8 mouse cellular contexts compared by ENCODE assay signal in genomic region chr6:120579831-120580712, GRCm38 (mm10). TPM values are rescaled to one million over a fixed set of nuclear protein-coding genes. Genes with fewer than 3 reads are reported as not detected.
DNase-seq lines count a peak whose midpoint lies in the region; ATAC-seq and TF ChIP-seq lines count a peak whose summit lies in the region.

No protein-coding gene starts in this region.

- peak overlapping the region; percentile 47 for H3K4me3 ChIP-seq in kidney, adult 2 months (ENCODE audit: insufficient read depth, low read depth, low read length)
- H3K4me3 ChIP-seq in limb, embryonic 14.5 days (replicated peaks; ENCODE audit: low read length), result peak overlapping the region; percentile 42
- peak overlapping the region; percentile 47 for H3K4me3 ChIP-seq in midbrain, embryonic 16.5 days (ENCODE audit: low read depth, low read length)

- peak overlapping the region; percentile 48 for H3K9ac ChIP-seq in limb, embryonic 14.5 days (ENCODE audit: low read depth, low read length, severe bottlenecking)
- H3K9ac ChIP-seq in midbrain, embryonic 16.5 days (ENCODE audit: low read depth, low read length), result peak overlapping the region; percentile 66

- peak; percentile 28 for DNase-seq in urinary bladder, postnatal 14 days (ENCODE audit: low spot score)
- no peak for DNase-seq in urinary bladder, postnatal 25 days (ENCODE audit: low spot score)
- DNase-seq in embryo, embryonic 10.5 days (ENCODE audit: low spot score), result peak; percentile 86
- DNase-seq in gastrocnemius, postnatal 36 days, result peak; percentile 45 to 46
- DNase-seq in kidney, adult 2 months, result peak; percentile 59
- DNase-seq in limb, embryonic 14.5 days (ENCODE audit: low spot score), result peak; percentile 82
- DNase-seq in splenic B cell, adult 2 months (ENCODE audit: low read depth, low spot score), result peak; percentile 89

- no peaks in the 10 kb centered on the region for H3K27me3 ChIP-seq in kidney, adult 2 months (replicated peaks; ENCODE audit: control insufficient read depth, insufficient read depth, low read length)
- H3K27me3 ChIP-seq in limb, embryonic 14.5 days (ENCODE audit: control insufficient read depth, insufficient read depth, low read length), result no peaks in the 10 kb centered on the region
- H3K27me3 ChIP-seq in midbrain, embryonic 16.5 days (ENCODE audit: control insufficient read depth, insufficient read depth, low read depth, low read length), result no peaks in the 10 kb centered on the region
- H3K27me3 ChIP-seq in splenic B cell, adult 2 months (ENCODE audit: control insufficient read depth, insufficient read depth, low read length, poor library complexity, severe bottlenecking), result no peaks in the 10 kb centered on the region

- TF ChIP-seq CTCF in kidney, adult 2 months (conservative IDR thresholded peaks at IDR 0.05; ENCODE audit: insufficient read depth, insufficient read length, low read depth, low read length), result peak; percentile 25; the same call in 1 of the 2 replicates

- intact Hi-C loops in gastrocnemius, postnatal 36 days (cut with DNase I), result loop anchor here (5.0 kb wide), 1 partner anchor 38 kb away; no protein-coding TSS in a partner anchor

- H3K4me2 ChIP-seq in limb, embryonic 14.5 days (replicated peaks; ENCODE audit: low read depth, low read length, severe bottlenecking), result peak overlapping the region; percentile 95
- H3K4me2 ChIP-seq in midbrain, embryonic 16.5 days (ENCODE audit: low read length), result peak overlapping the region; percentile 94

- peak overlapping the region; percentile 7; the same call in 1 of the 2 replicates for H3K27ac ChIP-seq in kidney, adult 2 months (ENCODE audit: insufficient read depth, low read depth, low read length)
- H3K27ac ChIP-seq in limb, embryonic 14.5 days (replicated peaks; ENCODE audit: low read depth, low read length), result 0 out of 2 replicates have a peak overlapping the region, but pooled peaks have one; percentile 43
- peak overlapping the region; percentile 70 for H3K27ac ChIP-seq in midbrain, embryonic 16.5 days (ENCODE audit: low read length)

- no peaks in the 10 kb centered on the region for H3K36me3 ChIP-seq in kidney, adult 2 months (ENCODE audit: control insufficient read depth, insufficient read depth, low read length)
- H3K36me3 ChIP-seq in limb, embryonic 14.5 days (ENCODE audit: control insufficient read depth, insufficient read depth, low read length), result no peaks in the 10 kb centered on the region
- H3K36me3 ChIP-seq in midbrain, embryonic 16.5 days (ENCODE audit: control insufficient read depth, insufficient read depth, low read length), result no peaks in the 10 kb centered on the region
- no peaks in the 10 kb centered on the region for H3K36me3 ChIP-seq in splenic B cell, adult 2 months (ENCODE audit: control insufficient read depth, insufficient read depth, low read length, poor library complexity, severe bottlenecking)

- H3K4me1 ChIP-seq in kidney, adult 2 months (ENCODE audit: control insufficient read depth, insufficient read depth, low read length), result peaks cover 9% of the 10 kb centered on the region; the same call in 1 of the 2 replicates
- peaks cover 20% of the 10 kb centered on the region for H3K4me1 ChIP-seq in limb, embryonic 14.5 days (ENCODE audit: control insufficient read depth, insufficient read depth, low read length)
- H3K4me1 ChIP-seq in midbrain, embryonic 16.5 days (ENCODE audit: control insufficient read depth, insufficient read depth, low read length), result peaks cover 17% of the 10 kb centered on the region

- H3K9me3 ChIP-seq in limb, embryonic 14.5 days (ENCODE audit: control insufficient read depth, low read length), result no peaks in the 10 kb centered on the region
- no peaks in the 10 kb centered on the region for H3K9me3 ChIP-seq in midbrain, embryonic 16.5 days (replicated peaks; ENCODE audit: control insufficient read depth, low read length, poor library complexity, severe bottlenecking)

- TF ChIP-seq POLR2A in kidney, adult 2 months (IDR thresholded peaks at IDR 0.05; ENCODE audit: low read depth, low read length), result no peak
- no peak for TF ChIP-seq POLR2A in limb, embryonic 14.5 days (IDR thresholded peaks at IDR 0.05; ENCODE audit: borderline replicate concordance, extremely low read depth, insufficient read depth, insufficient read length)

- ATAC-seq in limb, embryonic 14.5 days (ENCODE audit: low FRiP score, low read depth), result peak; percentile 91
- peak; percentile 86 for ATAC-seq in midbrain, embryonic 16.5 days

- under 1% methylated on average over 23 of the region's 23 CpGs for WGBS in kidney, adult 2 months
- WGBS in limb, embryonic 14.5 days, result 0% methylated on average over 18 of the region's 23 CpGs
- under 1% methylated on average over 17 of the region's 23 CpGs for WGBS in midbrain, embryonic 16.5 days

RNA-seq across cellular contexts. Expression of gene Hdhd5, which starts 49.0 kb away (rescaled TPM):
- total RNA-seq in gastrocnemius, postnatal 36 days (2021), result 10 to 100 TPM; 23.5 to 27.8 TPM
- polyA plus RNA-seq in kidney, adult 2 months (2012; rRNA removed), result 36.0 and 36.1 TPM in 2 replicates
- polyA plus RNA-seq in limb, embryonic 14.5 days (2012; rRNA removed), result 25.2 and 30.3 TPM in 2 replicates
- polyA plus RNA-seq in limb, embryonic 14.5 days (2014; fragmentation: Nextera tagmentation; extraction: Ambion mirVana), result 10.6 and 12.5 TPM in 2 replicates
- 14.6 and 15.0 TPM in 2 replicates for polyA plus RNA-seq in midbrain, embryonic 16.5 days (2015; fragmentation: Nextera tagmentation; extraction: Ambion mirVana)

Comparison
In these comparisons a context has a peak if more than half of its experiments do, and no peak if none do; other contexts are left out.
1. H3K27ac ChIP-seq: peak in every context shown above with its lines; median percentile 70 in midbrain, embryonic 16.5 days; 43 in limb, embryonic 14.5 days; 7 in kidney, adult 2 months.